Comparison of ENCODE assay signal across 8 mouse cellular contexts in the genomic region with DNA sequence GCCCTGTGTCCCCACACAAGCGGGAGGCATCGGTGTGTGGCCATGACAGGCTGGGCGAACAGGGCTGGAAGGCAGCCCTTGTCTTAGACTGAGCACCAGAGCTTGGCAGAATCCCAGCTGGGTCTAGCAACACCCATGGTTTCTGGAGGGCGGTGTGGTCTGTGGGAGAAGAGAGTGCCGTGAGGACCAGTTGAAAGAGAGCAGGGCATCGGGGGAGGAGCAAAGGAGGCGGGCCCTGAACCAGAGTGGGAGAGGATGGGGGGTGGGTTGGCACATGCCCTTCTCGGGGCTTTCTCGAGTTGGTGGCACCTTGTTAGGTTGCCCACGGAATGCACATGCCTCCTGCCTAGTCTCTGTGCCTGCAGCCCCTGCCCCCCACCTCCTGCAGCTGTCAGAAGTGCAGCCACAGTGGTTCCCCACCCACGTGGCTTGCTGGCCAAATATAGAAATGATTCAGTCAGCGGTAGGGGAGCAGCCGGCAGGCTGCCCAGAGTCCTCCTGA. TPM values are rescaled to one million over a fixed set of nuclear protein-coding genes. Genes with fewer than 3 reads are reported as not detected.
A peak's percentile ranks its signal among the peaks of the same experiment; 100 is the strongest.
DNase-seq lines count a peak whose midpoint lies in the region; ATAC-seq lines count a peak whose summit lies in the region.

A gene (minus strand): TSS at position 159 of the 502 bp plus-strand sequence.

- DNase-seq in adrenal gland, postnatal 10 days = peak; percentile 45
- no peak for DNase-seq in adrenal gland, adult 18-20 months (ENCODE audit: low spot score in 2 of 2)
- peak; percentile 68 for DNase-seq in 416B (ENCODE audit: low read depth)
- DNase-seq in cerebellum, postnatal 25 days = peak; percentile 75 to 84
- peak; percentile 28 to 39 for DNase-seq in heart, adult 9 months (ENCODE audit: low spot score in 2 of 2)
- DNase-seq in layer of hippocampus, postnatal 10 days (ENCODE audit: low spot score in 2 of 2) = peak; percentile 63 to 71
- peak; percentile 28 for DNase-seq in thymus, postnatal 0 days (ENCODE audit: low spot score)

- ATAC-seq in megakaryocyte progenitor cell, adult 5-6 weeks (replicated peaks; ENCODE audit: poor library complexity) = peak; percentile 76

RNA-seq across cellular contexts. Expression of the gene that starts here (rescaled TPM):
- 1 to 10 TPM; 1.5 to 3.0 TPM for total RNA-seq in adrenal gland, postnatal 10 days (2021)
- total RNA-seq in adrenal gland, adult 18-20 months (2021) = 1 to 10 TPM; 1.4 TPM
- total RNA-seq in layer of hippocampus, postnatal 10 days (2021) = 10 to 100 TPM; 84.9 to 97.0 TPM
- 3.1 and 6.1 TPM in 2 replicates for total RNA-seq in megakaryocyte progenitor cell, adult 5-6 weeks (2015)
- total RNA-seq in megakaryocyte progenitor cell, adult 5-6 weeks (2017) = 5.3 and 6.5 TPM in 2 replicates
- 2.1 and 3.2 TPM in 2 replicates for polyA plus RNA-seq in thymus, postnatal 0 days (2015; fragmentation: Nextera tagmentation; extraction: Ambion mirVana)

Comparison
In these comparisons a context has a peak if more than half of its experiments do, and no peak if none do; other contexts are left out.
1. RNA of the gene that starts here (total RNA-seq): 84.9 to 97.0 TPM in layer of hippocampus, postnatal 10 days; 3.1 to 6.5 TPM in megakaryocyte progenitor cell, adult 5-6 weeks, 1.5 to 3.0 TPM in adrenal gland, postnatal 10 days and 1.4 TPM in adrenal gland, adult 18-20 months; every median in the first group is over 10 times any median in the second.
2. DNase-seq: peak in adrenal gland, postnatal 10 days (single experiment), 416B (single experiment), cerebellum, postnatal 25 days (2 of 2), heart, adult 9 months (2 of 2), layer of hippocampus, postnatal 10 days (2 of 2) and thymus, postnatal 0 days (single experiment); none in adrenal gland, adult 18-20 months (0 of 2).